Mouse (Mus musculus): ENCODE results near the gene Amy2a3.
"Not testable (repeated sequence)": the region's sequence is repeated elsewhere in the genome, so short reads cannot be mapped to it uniquely, and the experiment has no call there.

The Amy2a3 gene

GRCm38 (mm10) chr3:113323952-113324351 is at the start of gene Amy2a3:
Gene Amy2a3 (minus strand): TSS chr3:113324052.
- DNase-seq (ENCODE audit: low spot score in 2 of 2), result not testable (repeated sequence)

DNA sequence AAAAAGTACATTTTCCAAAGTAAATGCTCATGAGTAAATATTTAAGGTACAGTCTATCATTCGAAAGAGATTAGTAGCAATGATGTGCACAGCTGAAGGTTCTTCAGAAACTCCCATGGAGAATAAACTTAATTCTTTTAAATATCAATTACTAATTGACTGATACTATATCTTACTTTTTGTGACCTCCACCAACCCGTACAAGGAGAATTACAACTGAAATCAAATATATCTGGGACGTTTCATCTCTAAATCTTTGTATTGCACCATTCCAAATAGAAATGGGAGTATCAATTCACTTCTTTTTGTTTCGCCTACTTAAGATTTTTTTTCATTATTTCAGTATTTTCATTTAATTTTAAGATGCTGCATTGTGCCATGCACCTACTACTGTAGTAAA is 32.7 kb upstream of the Amy2a3 start, which contains the start of gene Amy2a2:
TSS of gene Amy2a2 (minus strand) at position 101 of the 400 bp plus-strand sequence.
- DNase-seq (ENCODE audit: low spot score in 2 of 2), result not testable (repeated sequence)

DNA sequence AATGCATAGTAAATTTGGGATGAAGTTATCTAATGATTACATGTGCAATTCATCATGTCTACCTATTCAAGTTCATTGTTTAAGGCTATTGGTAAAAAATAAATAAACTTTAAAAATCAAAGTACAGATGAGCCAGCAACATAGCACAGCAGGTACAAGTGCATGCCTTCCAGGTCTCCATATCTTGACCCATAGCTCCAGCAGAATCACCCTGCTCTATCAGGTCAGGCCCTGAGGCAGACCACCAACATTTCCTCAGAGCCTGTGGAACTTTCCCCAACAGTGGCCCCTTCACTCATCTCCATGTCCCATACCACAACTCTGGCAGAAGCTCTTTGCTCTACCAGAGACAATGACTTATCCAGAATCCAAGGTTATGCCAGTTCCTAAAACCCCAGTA is 21.6 kb upstream of the Amy2a3 start:
- not testable (repeated sequence) for DNase-seq (ENCODE audit: low spot score in 2 of 2)

GRCm38 (mm10) chr3:113312937-113313336 is 10.9 kb downstream of the Amy2a3 start:
- not testable (repeated sequence) for DNase-seq (ENCODE audit: low spot score in 2 of 2)

GRCm38 (mm10) chr3:113291349-113291748 is 32.5 kb downstream of the Amy2a3 start, which contains the start of gene Amy2a4:
Gene Amy2a4 (minus strand): TSS chr3:113291449.
- DNase-seq (ENCODE audit: low spot score in 2 of 2), result not testable (repeated sequence)

- not testable (repeated sequence) for DNase-seq (ENCODE audit: low spot score in 2 of 2)
Observed at GRCm38 (mm10) chr3:113280285-113280684, 43.6 kb downstream of the Amy2a3 start.

- DNase-seq (ENCODE audit: low spot score in 2 of 2), result not testable (repeated sequence)
Observed at GRCm38 (mm10) chr3:113279586-113279985, 44.3 kb downstream of the Amy2a3 start.
